Mouse (Mus musculus): ENCODE data around the gene Glce. TPM values are rescaled to one million over a fixed set of nuclear protein-coding genes. Genes with fewer than 3 reads are reported as not detected.

Gene Glce
- polyA plus RNA-seq, 1 experiment from 2014 or later = 22.1 TPM

DNA sequence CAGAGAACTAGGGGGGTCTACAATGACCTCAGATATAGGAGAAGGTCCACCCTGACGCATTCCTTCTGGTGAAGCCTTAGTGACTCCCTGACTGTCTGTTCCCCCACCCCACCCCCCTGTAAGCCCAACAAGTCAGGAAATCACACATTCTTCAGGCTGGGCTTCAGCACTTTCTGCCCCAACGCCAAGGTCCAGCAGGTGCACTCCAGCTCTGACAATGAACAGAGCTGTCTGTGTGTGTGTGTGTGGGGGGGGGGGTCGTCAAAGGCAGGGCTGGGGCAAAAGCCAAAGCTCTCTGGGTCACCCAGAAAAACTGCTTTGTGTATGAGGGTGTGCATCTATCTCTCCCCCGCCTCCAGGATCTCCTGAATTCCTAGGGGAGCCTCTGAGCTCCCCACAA is 98.6 kb downstream of the Glce start:
- Histone ChIP-seq H3K9ac (replicated peaks) (no peak overlapping the region), H3K9me3 (no peaks in the 10 kb centered on the region), H3K4me3 (no peak overlapping the region), H3K36me3 (no peaks in the 10 kb centered on the region), H3K27ac (replicated peaks) (no peak overlapping the region), H3K27me3 (peaks cover 62% of the 10 kb centered on the region), H3K4me1 (peaks cover 8% of the 10 kb centered on the region), H3K4me2 (replicated peaks) (no peak overlapping the region)
- WGBS = 58% methylated on average over 3 of the region's 4 CpGs
- no peak for ATAC-seq (ENCODE audit: low FRiP score, low read depth)

DNA sequence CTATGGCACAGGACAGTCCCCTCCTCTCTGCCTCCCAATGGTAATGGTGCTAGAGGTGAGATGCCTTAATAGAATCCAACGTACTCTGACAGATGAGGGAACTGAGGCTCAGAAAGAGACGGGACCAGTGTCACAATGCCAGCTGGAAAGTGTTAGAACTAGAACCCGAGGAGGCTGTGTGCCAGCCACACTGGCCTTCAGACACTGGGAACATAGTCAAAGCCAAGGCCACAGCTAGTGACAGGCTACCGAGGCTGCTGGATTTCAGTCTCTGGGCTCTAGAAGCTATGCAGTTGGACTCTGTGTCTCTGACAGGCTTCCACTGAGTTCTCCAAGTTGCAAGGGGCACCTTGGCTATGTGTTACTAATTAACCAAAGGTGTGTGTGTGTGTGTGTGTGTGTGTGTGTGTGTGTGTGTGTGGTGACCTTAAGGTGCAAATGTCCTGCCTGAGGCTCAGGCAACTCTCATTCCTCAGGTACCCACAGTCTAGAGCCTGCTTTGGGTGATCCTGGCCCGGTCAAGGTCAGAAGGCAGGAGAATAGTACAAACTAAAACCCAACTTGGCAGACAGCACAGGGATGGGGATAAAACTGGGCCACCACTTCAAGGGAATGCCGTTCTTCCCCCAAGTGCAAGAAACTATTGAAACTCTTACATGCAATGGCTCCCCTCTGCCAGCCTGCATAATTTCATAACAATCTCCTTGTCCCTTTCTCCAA is 99.3 kb downstream of the Glce start:
- H3K27ac ChIP-seq (replicated peaks) = no peak overlapping the region
- H3K4me3 ChIP-seq = no peak overlapping the region
- no peak for ATAC-seq (ENCODE audit: low FRiP score, low read depth)
- H3K4me1 ChIP-seq = peaks cover 8% of the 10 kb centered on the region
- peaks cover 55% of the 10 kb centered on the region for H3K27me3 ChIP-seq
- no peaks in the 10 kb centered on the region for H3K36me3 ChIP-seq
- H3K9ac ChIP-seq (replicated peaks) = no peak overlapping the region
- 90% methylated on average over 6 of the region's 6 CpGs for WGBS
- no peak overlapping the region for H3K4me2 ChIP-seq (replicated peaks)
- H3K9me3 ChIP-seq = no peaks in the 10 kb centered on the region

DNA sequence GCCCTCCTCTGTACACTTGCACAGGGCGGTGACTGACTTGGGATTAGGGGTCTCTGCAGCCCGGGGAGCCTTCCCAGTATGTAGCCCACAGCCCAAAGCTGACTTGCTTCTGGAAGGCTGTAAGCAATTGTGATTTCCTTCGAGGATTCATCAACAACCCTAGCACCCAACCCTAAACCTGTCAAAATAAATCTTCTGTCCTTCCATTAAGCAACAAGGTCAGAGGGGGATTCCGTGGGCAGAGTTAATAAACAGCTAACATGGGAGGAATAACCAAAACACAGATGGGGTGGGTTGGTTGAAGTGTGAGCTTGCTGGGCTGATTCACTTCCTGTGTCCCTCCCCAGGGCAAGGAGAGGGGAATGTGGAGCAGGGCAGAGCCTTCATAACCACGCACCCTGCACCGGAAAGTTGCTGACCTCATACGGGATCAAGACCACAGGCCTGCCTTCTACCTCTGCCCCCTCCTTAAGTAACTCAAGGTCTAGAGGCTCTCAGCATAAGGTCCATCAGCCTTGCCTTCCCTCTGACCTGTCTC is 100.8 kb downstream of the Glce start:
- Histone ChIP-seq H3K36me3 (no peaks in the 10 kb centered on the region), H3K4me2 (replicated peaks) (no peak overlapping the region)
- 69% methylated on average over 7 of the region's 7 CpGs for WGBS

DNA sequence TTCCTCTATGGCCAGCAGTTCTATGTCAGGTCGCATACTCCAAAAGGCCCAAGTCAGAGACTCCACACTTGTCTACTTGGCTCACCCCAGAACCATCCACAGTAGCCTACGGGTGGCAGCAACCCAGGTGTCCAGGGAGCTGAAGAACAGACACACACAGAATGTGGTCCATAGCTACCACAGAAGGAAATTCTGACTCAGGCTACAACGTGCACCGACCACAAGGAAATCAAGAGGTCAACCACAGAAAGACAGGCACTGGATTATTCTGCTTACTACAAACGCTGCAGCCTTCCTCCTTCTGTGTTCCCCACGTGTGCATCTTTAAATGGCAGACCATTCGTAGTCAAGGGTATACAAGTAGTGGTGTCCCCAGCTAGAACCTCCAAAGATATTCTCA is 102.2 kb downstream of the Glce start:
- H3K27me3 ChIP-seq = peaks cover 26% of the 10 kb centered on the region
- H3K4me2 ChIP-seq (replicated peaks) = no peak overlapping the region
- no peak for ATAC-seq (ENCODE audit: low FRiP score, low read depth)
- H3K9ac ChIP-seq (replicated peaks) = no peak overlapping the region
- H3K4me3 ChIP-seq = no peak overlapping the region
- H3K4me1 ChIP-seq = no peaks in the 10 kb centered on the region
- no peaks in the 10 kb centered on the region for H3K36me3 ChIP-seq
- WGBS = 79% methylated on average over 7 of the region's 7 CpGs
- H3K27ac ChIP-seq (replicated peaks) = no peak overlapping the region
- H3K9me3 ChIP-seq = no peaks in the 10 kb centered on the region

More for the DNA sequence above, 100.8 kb downstream of the Glce start:
- peaks cover 40% of the 10 kb centered on the region for H3K27me3 ChIP-seq
- H3K9ac ChIP-seq (replicated peaks) = no peak overlapping the region
- no peak overlapping the region for H3K27ac ChIP-seq (replicated peaks)
- H3K4me1 ChIP-seq = peaks cover 3% of the 10 kb centered on the region
- H3K4me3 ChIP-seq = no peak overlapping the region
- ATAC-seq (ENCODE audit: low FRiP score, low read depth) = no peak
- no peaks in the 10 kb centered on the region for H3K9me3 ChIP-seq

DNA sequence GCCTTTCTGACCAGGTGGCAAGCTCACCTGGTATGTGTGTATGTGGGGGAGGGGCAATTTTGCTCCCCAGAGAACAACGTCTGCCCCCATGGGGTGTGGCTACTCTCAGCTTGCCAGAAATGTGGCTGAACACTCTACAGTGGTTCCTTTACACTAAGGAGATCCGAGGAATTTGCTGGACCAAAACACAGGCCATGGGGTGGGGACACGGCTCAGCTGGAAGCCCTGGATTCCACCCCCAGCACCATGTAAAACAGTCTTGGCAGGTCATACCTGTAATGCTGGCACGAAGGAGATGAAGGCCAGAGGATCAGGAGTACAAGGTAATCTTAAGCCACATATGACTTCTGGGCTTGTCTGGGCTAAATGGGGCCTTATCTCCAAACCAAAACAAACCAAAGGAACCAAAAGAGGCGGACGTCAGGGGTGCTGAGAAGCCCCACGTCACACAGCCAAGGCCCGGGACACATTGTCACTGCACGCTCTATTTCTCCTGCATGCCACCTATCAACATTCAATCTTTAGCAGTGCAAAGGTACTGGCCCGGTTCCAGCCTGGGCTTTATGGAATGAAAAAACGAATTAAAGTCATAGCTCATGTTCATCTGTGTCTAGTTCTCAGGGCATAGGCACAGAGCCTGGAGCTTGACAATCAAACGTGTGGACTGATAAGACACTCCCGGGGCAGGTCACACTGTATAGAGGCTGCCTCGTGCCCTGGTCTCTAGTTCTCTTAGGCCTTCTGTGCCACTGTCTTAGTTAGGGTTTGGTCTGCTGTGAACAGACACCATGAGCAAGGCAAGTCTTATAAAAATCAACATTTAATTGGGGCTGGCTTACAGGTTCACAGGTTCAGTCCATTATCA is 104.0 kb downstream of the Glce start:
- H3K27ac ChIP-seq (replicated peaks) = no peak overlapping the region
- H3K36me3 ChIP-seq = no peaks in the 10 kb centered on the region
- H3K4me2 ChIP-seq (replicated peaks) = no peak overlapping the region
- no peaks in the 10 kb centered on the region for H3K9me3 ChIP-seq
- H3K4me1 ChIP-seq = no peaks in the 10 kb centered on the region
- 87% methylated on average over 14 of the region's 14 CpGs for WGBS
- no peak for ATAC-seq (ENCODE audit: low FRiP score, low read depth)
- no peak overlapping the region for H3K9ac ChIP-seq (replicated peaks)
- H3K27me3 ChIP-seq = peaks cover 10% of the 10 kb centered on the region; the same call in 1 of the 2 replicates
- no peak overlapping the region for H3K4me3 ChIP-seq

DNA sequence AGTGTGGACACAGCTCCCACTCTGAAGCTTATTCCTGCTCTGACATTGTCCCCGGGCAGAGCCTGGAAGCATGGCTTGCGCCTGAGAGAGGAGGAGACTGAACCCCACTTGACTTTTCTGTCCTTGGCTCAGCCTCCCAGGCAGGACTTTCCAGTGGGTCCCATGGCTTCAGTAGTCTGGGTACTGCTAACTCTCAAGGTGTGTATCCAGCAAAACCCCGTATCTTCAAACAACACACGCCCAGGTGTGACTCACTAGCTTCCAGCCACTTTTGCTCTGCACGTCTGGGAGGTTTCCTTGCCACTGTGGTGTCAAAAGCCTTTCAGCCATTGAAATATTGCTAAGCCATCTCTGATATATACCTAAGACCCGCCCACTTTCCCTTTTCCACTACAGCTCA is 105.1 kb downstream of the Glce start:
- ATAC-seq (ENCODE audit: low FRiP score, low read depth) = no peak
- Histone ChIP-seq H3K36me3 (no peaks in the 10 kb centered on the region), H3K4me2 (replicated peaks) (no peak overlapping the region), H3K4me3 (no peak overlapping the region), H3K4me1 (no peaks in the 10 kb centered on the region), H3K9me3 (no peaks in the 10 kb centered on the region), H3K27me3 (no peaks in the 10 kb centered on the region), H3K27ac (replicated peaks) (no peak overlapping the region), H3K9ac (replicated peaks) (no peak overlapping the region)
- 87% methylated on average over 6 of the region's 6 CpGs for WGBS

DNA sequence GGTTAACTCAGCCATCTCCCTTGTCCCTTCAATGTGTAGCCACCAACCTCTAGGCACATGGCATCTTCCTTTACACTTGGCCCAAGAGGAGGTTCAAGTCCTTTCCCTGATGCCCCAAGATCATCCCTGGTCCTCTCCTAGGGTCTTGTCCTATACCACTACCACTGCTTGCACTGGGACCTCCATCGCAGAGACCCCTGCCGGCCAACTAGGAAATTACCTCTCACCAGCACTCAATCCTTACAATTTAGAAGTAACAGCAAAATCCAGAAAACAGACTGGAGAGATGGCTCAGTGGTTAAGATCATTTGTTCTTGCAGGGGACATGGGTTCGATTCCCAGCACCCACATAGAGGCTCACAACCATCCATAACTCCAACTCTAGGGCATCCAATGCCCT is 107.0 kb downstream of the Glce start:
- Histone ChIP-seq H3K4me1 (no peaks in the 10 kb centered on the region), H3K9me3 (no peaks in the 10 kb centered on the region), H3K27ac (replicated peaks) (no peak overlapping the region), H3K36me3 (no peaks in the 10 kb centered on the region), H3K4me3 (no peak overlapping the region), H3K9ac (replicated peaks) (no peak overlapping the region), H3K27me3 (no peaks in the 10 kb centered on the region), H3K4me2 (replicated peaks) (no peak overlapping the region)
- WGBS = 66% methylated on average over 3 of the region's 3 CpGs
- ATAC-seq (ENCODE audit: low FRiP score, low read depth) = no peak

DNA sequence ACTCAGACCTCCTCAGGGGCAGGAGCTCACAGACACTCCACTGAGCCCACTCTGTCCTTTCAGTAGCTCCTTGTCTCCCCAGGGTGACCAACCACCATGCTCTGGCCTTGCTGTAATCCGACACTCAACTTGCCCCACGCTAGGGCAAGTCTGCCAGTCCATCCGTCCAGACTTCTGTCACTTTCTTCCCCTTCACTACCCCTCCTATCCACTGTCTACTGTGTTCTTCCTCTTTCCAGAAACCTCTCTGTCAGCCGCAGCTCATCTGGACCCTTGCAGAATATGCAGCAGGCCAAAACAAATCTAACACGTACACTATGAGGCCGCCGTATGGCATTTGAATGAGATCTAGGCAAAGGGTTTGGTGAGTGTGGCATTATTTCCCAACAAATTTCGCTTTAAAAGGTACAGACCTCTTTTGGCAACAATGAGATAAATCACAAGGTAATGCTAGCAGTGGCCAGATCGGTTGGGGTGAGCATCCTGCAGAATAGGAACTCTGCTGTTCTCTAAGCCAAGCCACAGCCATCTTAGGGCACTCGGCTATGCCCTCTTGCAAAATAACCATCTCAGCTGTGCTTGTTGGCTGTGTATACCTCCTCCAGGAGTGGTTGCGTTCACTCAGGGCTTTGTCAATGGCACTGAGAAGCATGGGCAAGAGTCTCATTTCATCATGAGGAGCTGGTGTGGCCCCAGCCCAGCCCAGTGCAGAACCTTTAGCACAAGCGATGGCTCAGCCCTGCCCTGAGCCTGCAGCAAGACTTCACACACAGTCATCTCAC is 108.9 kb downstream of the Glce start:
- Histone ChIP-seq H3K9ac (replicated peaks) (no peak overlapping the region), H3K36me3 (no peaks in the 10 kb centered on the region), H3K27me3 (no peaks in the 10 kb centered on the region), H3K4me3 (no peak overlapping the region), H3K9me3 (no peaks in the 10 kb centered on the region), H3K4me1 (no peaks in the 10 kb centered on the region), H3K27ac (replicated peaks) (no peak overlapping the region), H3K4me2 (replicated peaks) (no peak overlapping the region)
- no peak for ATAC-seq (ENCODE audit: low FRiP score, low read depth)
- 75% methylated on average over 12 of the region's 12 CpGs for WGBS

DNA sequence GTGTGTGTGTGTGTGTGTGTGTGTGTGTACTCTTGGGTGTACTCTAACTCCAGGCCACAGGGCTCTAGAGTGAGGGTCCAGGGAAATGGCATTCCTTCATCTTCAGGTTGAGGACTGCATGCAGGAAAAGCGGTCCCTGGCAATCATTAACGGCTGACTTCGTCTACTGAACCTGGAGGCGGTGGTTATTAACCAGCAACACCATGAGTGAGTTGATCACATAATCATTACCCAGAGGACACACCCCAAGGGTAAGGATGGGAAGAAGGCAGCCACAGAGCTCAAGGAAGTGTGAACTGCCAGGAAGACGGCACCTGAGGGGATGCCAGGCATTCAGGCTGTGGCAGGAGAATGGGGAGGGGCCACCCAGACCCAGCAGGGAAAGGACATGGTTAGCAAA is 114.1 kb downstream of the Glce start:
- Histone ChIP-seq H3K9ac (replicated peaks) (no peak overlapping the region), H3K9me3 (no peaks in the 10 kb centered on the region), H3K36me3 (no peaks in the 10 kb centered on the region), H3K27me3 (peaks cover 4% of the 10 kb centered on the region; the same call in 1 of the 2 replicates), H3K4me1 (peaks cover 12% of the 10 kb centered on the region), H3K27ac (replicated peaks) (no peak overlapping the region), H3K4me3 (no peak overlapping the region), H3K4me2 (replicated peaks) (no peak overlapping the region)
- no peak for ATAC-seq (ENCODE audit: low FRiP score, low read depth)
- WGBS = 84% methylated on average over 5 of the region's 5 CpGs
